Mouse (Mus musculus) spleen, postnatal 14 days (tissue): ENCODE results near the gene Micall2.

Source experiments
- DNase-seq, 2 experiments: peaks; one replicate each; pipeline ENCODE4 v3.0.0; 2021 to 2022; ENCODE audit warnings: low spot score in 2 of 2

Micall2 gene

GRCm38 (mm10) chr5:139681832-139682630 is 54.1 kb downstream of the Micall2 start:
- no peak for DNase-seq

GRCm38 (mm10) chr5:139675707-139675967 is 60.5 kb downstream of the Micall2 start:
- DNase-seq = no peak

- DNase-seq = no peak
Observed at GRCm38 (mm10) chr5:139674940-139675706, 61.0 kb downstream of the Micall2 start.

- no peak for DNase-seq
Observed at GRCm38 (mm10) chr5:139669380-139669779, 66.8 kb downstream of the Micall2 start.

GRCm38 (mm10) chr5:139668494-139668893 is 67.6 kb downstream of the Micall2 start:
- peak in 1 of 2 experiments; percentile 33 for DNase-seq

- DNase-seq = no peak
Observed at GRCm38 (mm10) chr5:139666496-139666895, 69.6 kb downstream of the Micall2 start.

- DNase-seq = no peak
Observed at GRCm38 (mm10) chr5:139665375-139665774, 70.8 kb downstream of the Micall2 start.

GRCm38 (mm10) chr5:139661713-139662112 is 74.4 kb downstream of the Micall2 start:
- no peak for DNase-seq

GRCm38 (mm10) chr5:139659307-139659706 is 76.8 kb downstream of the Micall2 start:
- DNase-seq = no peak

- no peak for DNase-seq
Observed at GRCm38 (mm10) chr5:139658865-139659264, 77.3 kb downstream of the Micall2 start.

GRCm38 (mm10) chr5:139657959-139658602 is 78.1 kb downstream of the Micall2 start:
- no peak for DNase-seq
